Mouse (Mus musculus): ENCODE data around the gene Plekhh1. TPM values are rescaled to one million over a fixed set of nuclear protein-coding genes. Genes with fewer than 3 reads are reported as not detected.

The Plekhh1 gene
- polyA plus RNA-seq, 2 experiments: 0.05 to 0.15 TPM

GRCm38 (mm10) chr12:79103773-79104172 lies 74.8 kb downstream of the Plekhh1 start:
- Histone ChIP-seq H3K36me3 (replicated peaks; ENCODE audit: control insufficient read depth, insufficient read depth, low read depth) (no peaks in the 10 kb centered on the region), H3K4me1 (replicated peaks; ENCODE audit: control insufficient read depth in 2 of 2, insufficient read depth in 2 of 2, low read length in 1 of 2) (no peaks in the 10 kb centered on the region), H3K27ac (no peak overlapping the region), H3K4me3 (ENCODE audit: insufficient read depth in 1 of 2, low read depth in 2 of 2, low read length in 2 of 2) (no peak overlapping the region), H3K4me2 (ENCODE audit: low read depth) (no peak overlapping the region), H3K27me3 (ENCODE audit: control insufficient read depth, insufficient read depth, low read length) (no peaks in the 10 kb centered on the region), H3K9ac (replicated peaks) (no peak overlapping the region), H3K9me3 (ENCODE audit: control insufficient read depth, low read length) (no peaks in the 10 kb centered on the region)
- ATAC-seq (ENCODE audit: insufficient read depth) (no peak), DNase-seq (ENCODE audit: low read depth in 3 of 3, low spot score in 3 of 3) (no peak)
- TF ChIP-seq CTCF (IDR thresholded peaks at IDR 0.05; ENCODE audit: low read depth) (no peak), EP300 (IDR thresholded peaks at IDR 0.05; ENCODE audit: low read depth) (no peak)
- 65% methylated on average over 3 of the region's 3 CpGs for WGBS (ENCODE audit: insufficient replicate concordance)

GRCm38 (mm10) chr12:79104544-79104943 lies 75.6 kb downstream of the Plekhh1 start:
- Histone ChIP-seq H3K27ac (no peak overlapping the region), H3K27me3 (ENCODE audit: control insufficient read depth, insufficient read depth, low read length) (no peaks in the 10 kb centered on the region), H3K36me3 (replicated peaks; ENCODE audit: control insufficient read depth, insufficient read depth, low read depth) (no peaks in the 10 kb centered on the region), H3K9me3 (ENCODE audit: control insufficient read depth, low read length) (no peaks in the 10 kb centered on the region), H3K4me3 (ENCODE audit: insufficient read depth in 1 of 2, low read depth in 2 of 2, low read length in 2 of 2) (no peak overlapping the region), H3K9ac (replicated peaks) (no peak overlapping the region), H3K4me2 (ENCODE audit: low read depth) (no peak overlapping the region), H3K4me1 (replicated peaks; ENCODE audit: control insufficient read depth in 2 of 2, insufficient read depth in 2 of 2, low read length in 1 of 2) (no peaks in the 10 kb centered on the region)
- TF ChIP-seq CTCF (IDR thresholded peaks at IDR 0.05; ENCODE audit: low read depth) (no peak), EP300 (IDR thresholded peaks at IDR 0.05; ENCODE audit: low read depth) (no peak)
- DNase-seq (ENCODE audit: low read depth in 3 of 3, low spot score in 3 of 3): no peak
- no peak for ATAC-seq (ENCODE audit: insufficient read depth)
- WGBS (ENCODE audit: insufficient replicate concordance): 44% methylated on average over 2 of the region's 2 CpGs

DNA sequence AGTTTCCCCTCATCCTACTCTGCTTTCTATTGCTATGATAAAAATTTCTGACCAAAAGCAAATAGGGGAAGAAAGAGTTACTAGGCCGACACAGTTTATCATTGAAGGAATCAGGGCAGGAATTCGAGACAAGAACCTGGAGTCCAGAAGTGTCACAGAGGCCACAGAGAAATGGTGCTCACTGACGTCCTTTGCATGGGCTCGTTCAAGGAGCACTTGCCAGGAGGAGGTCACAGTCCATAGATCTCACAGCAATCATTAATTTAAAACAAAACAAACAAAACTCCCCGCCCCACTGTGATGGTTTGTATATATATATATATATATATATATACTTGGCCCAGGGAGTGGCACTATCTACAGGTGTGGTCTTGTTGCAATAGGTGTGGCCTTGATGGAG lies 76.3 kb downstream of the Plekhh1 start:
- H3K36me3 ChIP-seq (replicated peaks; ENCODE audit: control insufficient read depth, insufficient read depth, low read depth): no peaks in the 10 kb centered on the region
- DNase-seq (ENCODE audit: low read depth in 3 of 3, low spot score in 3 of 3): no peak
- H3K4me3 ChIP-seq (ENCODE audit: insufficient read depth in 1 of 2, low read depth in 2 of 2, low read length in 2 of 2): no peak overlapping the region
- H3K4me1 ChIP-seq (replicated peaks; ENCODE audit: control insufficient read depth in 2 of 2, insufficient read depth in 2 of 2, low read length in 1 of 2): no peaks in the 10 kb centered on the region
- H3K4me2 ChIP-seq (ENCODE audit: low read depth): no peak overlapping the region
- H3K9ac ChIP-seq (replicated peaks): no peak overlapping the region
- TF ChIP-seq CTCF (IDR thresholded peaks at IDR 0.05; ENCODE audit: low read depth): no peak
- TF ChIP-seq EP300 (IDR thresholded peaks at IDR 0.05; ENCODE audit: low read depth): no peak
- ATAC-seq (ENCODE audit: insufficient read depth): no peak
- WGBS (ENCODE audit: insufficient replicate concordance): 57% methylated on average over 5 of the region's 5 CpGs
- no peak overlapping the region for H3K27ac ChIP-seq
- no peaks in the 10 kb centered on the region for H3K27me3 ChIP-seq (ENCODE audit: control insufficient read depth, insufficient read depth, low read length)
- no peaks in the 10 kb centered on the region for H3K9me3 ChIP-seq (ENCODE audit: control insufficient read depth, low read length)

DNA sequence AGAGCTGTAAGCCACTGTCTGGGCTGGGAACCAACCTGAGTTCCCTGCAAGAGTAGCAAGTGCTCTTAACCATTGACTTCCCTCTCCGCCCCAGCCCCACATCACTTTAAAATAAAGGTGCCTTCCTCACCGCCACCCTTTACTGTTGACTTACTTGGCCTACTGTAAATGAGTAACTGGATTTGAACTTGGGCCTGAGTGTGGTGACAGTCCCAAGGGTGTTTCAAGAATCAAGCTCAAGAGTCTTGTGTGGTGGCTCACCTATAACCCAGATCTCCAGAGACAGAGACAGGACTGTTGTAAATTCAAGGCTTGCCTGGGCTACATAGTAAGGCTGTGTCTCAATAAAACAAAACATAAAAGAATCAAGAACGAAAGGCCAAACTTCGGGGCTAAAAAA lies 90.0 kb downstream of the Plekhh1 start:
- no peak overlapping the region for H3K4me3 ChIP-seq (ENCODE audit: insufficient read depth in 1 of 2, low read depth in 2 of 2, low read length in 2 of 2)
- DNase-seq (ENCODE audit: low read depth in 3 of 3, low spot score in 3 of 3) (no peak), ATAC-seq (ENCODE audit: insufficient read depth) (no peak)
- no peaks in the 10 kb centered on the region for H3K9me3 ChIP-seq (ENCODE audit: control insufficient read depth, low read length)
- no peaks in the 10 kb centered on the region for H3K4me1 ChIP-seq (replicated peaks; ENCODE audit: control insufficient read depth in 2 of 2, insufficient read depth in 2 of 2, low read length in 1 of 2)
- no peaks in the 10 kb centered on the region for H3K27me3 ChIP-seq (ENCODE audit: control insufficient read depth, insufficient read depth, low read length)
- no peak overlapping the region for H3K9ac ChIP-seq (replicated peaks)
- no peak overlapping the region for H3K4me2 ChIP-seq (ENCODE audit: low read depth)
- no peak for TF ChIP-seq CTCF (IDR thresholded peaks at IDR 0.05; ENCODE audit: low read depth)
- no peak for TF ChIP-seq EP300 (IDR thresholded peaks at IDR 0.05; ENCODE audit: low read depth)
- no peak overlapping the region for H3K27ac ChIP-seq
- WGBS (ENCODE audit: insufficient replicate concordance): 69% methylated on average over 4 of the region's 4 CpGs
- H3K36me3 ChIP-seq (replicated peaks; ENCODE audit: control insufficient read depth, insufficient read depth, low read depth): no peaks in the 10 kb centered on the region

- no peaks in the 10 kb centered on the region for H3K9me3 ChIP-seq (ENCODE audit: control insufficient read depth, low read length)
- no peaks in the 10 kb centered on the region for H3K4me1 ChIP-seq (replicated peaks; ENCODE audit: control insufficient read depth in 2 of 2, insufficient read depth in 2 of 2, low read length in 1 of 2)
- no peaks in the 10 kb centered on the region for H3K36me3 ChIP-seq (replicated peaks; ENCODE audit: control insufficient read depth, insufficient read depth, low read depth)
- no peak overlapping the region for H3K9ac ChIP-seq (replicated peaks)
- TF ChIP-seq CTCF (IDR thresholded peaks at IDR 0.05; ENCODE audit: low read depth): peak; percentile 26; the same call in 1 of the 2 replicates
- no peak for TF ChIP-seq EP300 (IDR thresholded peaks at IDR 0.05; ENCODE audit: low read depth)
- WGBS (ENCODE audit: insufficient replicate concordance): 26% methylated on average over 3 of the region's 3 CpGs
- ATAC-seq (ENCODE audit: insufficient read depth) (no peak), DNase-seq (ENCODE audit: low read depth in 3 of 3, low spot score in 3 of 3) (no peak)
- no peak overlapping the region for H3K4me2 ChIP-seq (ENCODE audit: low read depth)
- no peak overlapping the region for H3K4me3 ChIP-seq (ENCODE audit: insufficient read depth in 1 of 2, low read depth in 2 of 2, low read length in 2 of 2)
- no peak overlapping the region for H3K27ac ChIP-seq
- no peaks in the 10 kb centered on the region for H3K27me3 ChIP-seq (ENCODE audit: control insufficient read depth, insufficient read depth, low read length)
Observed at GRCm38 (mm10) chr12:79122820-79123219, 93.9 kb downstream of the Plekhh1 start.

All from liver, embryonic 14.5 days (tissue).